Mouse (Mus musculus) urinary bladder, postnatal 25 days (tissue): ENCODE measurements at regions not wholly inside any gene's neighbourhood (a gene's known extent, or its start where the extent isn't known, plus 50 kb on each side); places are given as distances from the start of the nearest gene placed in this dataset.
A peak's percentile ranks its signal among the peaks of the same experiment; 100 is the strongest.
"Not testable (repeated sequence)": the region's sequence is repeated elsewhere in the genome, so short reads cannot be mapped to it uniquely, and the experiment has no call there.

Experiments used
- DNase-seq: peaks from one replicate; pipeline ENCODE4 v3.0.0; 2022; ENCODE audit warnings: low spot score

GRCm38 (mm10) chr4:3080385-3081125 lies 86.6 kb upstream of the Vmn1r2 start:
- peak; percentile 4 for DNase-seq

DNA sequence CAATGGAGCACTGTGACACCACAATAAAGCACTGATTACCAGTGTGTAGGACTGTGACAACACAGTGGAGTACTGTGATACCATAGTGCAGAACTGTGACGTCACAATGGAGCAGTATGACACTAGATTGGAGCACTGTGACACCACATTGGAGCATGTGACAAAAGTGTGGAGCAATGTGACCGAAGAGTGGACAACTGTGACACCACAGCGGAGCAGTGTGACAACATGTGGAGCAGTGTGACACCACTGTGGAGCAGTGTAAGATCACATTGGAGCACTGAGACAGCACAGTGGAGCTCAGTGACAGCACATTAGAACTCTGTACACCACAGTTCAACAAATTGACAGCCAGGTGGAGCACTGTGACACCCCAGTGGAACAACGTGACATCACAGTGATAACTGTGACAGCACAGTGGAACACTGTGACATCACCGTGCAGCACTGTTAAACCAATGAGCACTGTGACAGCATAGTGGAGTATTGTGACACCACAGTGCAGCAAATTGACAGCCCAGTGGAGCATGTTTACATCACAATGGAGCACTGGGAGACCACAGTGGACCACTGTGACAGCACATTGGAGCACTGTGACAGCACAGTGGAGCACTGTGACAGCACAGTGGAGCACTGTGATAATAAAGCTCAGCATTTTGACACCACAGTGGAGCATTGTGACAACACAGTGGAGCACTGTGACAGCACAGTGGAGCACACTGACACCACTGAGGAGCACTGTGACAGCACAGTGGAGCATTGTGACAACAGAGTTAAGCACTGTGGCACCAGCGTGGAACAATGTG lies 85.8 kb upstream of the Vmn1r2 start:
- DNase-seq = peak; percentile 3

GRCm38 (mm10) chr4:3081953-3082950 lies 84.9 kb upstream of the Vmn1r2 start:
- DNase-seq = peak; percentile 2

- DNase-seq = peak; percentile 17
These were observed 83.7 kb upstream of the Vmn1r2 start for GRCm38 (mm10) chr4:3083161-3084020.

DNA sequence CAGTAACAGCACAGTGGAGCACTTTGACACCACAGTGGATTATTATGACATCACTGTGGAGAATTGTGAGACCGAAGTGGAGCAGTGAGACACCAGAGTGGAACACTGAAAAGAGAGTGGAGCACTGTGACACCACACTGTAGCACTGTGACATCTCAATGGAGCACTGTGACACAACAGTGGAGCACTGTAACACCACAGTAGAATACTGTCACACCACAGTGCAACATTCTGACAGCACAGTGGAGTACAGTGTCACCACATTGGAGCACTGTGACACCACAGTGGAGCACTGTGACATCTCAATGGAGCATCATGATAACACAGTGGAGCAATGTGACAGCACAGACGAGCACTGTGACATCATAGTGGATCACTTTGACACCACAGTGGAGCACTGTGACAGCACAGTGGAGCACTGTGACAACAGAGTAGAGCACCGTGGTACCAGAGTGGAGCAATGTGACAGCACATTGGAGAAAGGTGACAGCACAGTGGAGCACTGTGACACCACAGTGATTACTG lies 83.0 kb upstream of the Vmn1r2 start:
- DNase-seq = peak; percentile 2

GRCm38 (mm10) chr4:3085456-3086448 lies 81.4 kb upstream of the Vmn1r2 start:
- peak; percentile 3 for DNase-seq

GRCm38 (mm10) chr4:3087616-3088015 lies 79.5 kb upstream of the Vmn1r2 start:
- not testable (repeated sequence) for DNase-seq

DNA sequence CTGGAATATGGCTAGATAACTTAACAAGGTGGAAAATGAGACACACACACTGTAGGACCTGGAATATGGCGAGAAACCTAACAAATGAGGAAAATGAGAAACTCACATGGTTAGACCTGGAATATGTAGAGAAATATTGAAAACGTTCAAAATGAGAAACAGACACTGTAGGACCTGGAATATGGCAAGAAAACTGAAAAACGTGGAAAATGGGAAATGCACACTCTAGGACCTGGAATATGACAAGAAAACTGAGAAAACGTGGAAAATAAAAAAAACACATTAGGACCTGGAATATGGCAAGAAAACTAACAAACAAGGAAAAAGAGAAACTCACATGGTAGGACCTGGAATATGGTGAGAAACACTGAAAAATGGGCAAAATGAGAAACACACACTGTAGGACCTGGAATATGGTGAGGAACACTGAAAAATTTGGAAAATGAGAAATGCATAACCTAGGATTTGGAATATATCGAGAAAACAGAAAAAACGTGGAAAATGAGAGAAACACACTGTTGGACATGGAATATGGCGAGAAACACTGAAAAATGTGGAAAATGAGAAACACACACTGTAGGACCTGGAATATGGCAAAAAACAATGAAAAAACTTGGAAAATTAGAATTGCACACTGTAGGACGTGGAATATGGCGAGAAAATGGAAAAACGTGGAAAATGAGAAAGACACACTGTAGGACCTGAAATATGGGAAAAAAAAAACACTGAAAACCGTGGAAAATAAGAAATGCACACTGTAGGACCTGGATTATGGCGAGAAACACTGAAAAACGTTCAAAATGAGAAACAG lies 77.3 kb upstream of the Vmn1r2 start:
- no peak for DNase-seq

DNA sequence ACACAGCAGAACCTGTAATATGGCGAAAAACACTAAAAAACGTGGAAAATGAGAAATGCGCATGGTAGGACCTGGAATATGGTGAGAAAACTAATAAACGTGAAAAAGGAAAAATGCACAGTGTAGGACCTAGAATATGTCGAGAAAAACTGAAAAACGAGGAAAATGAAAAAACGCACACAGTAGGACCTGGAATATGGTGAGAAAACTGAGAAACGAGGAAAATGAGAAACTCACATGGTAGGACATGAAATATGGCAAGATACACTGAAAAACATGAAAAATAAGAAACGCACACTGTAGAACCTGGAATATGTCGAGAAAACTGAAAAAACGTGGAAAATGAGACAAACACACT lies 76.8 kb upstream of the Vmn1r2 start:
- DNase-seq = no peak

- no peak for DNase-seq
These were observed 76.4 kb upstream of the Vmn1r2 start for GRCm38 (mm10) chr4:3090742-3091141.
